Mouse (Mus musculus): ENCODE results near the gene Set.

GRCm38 (mm10) chr2:30061215-30062166 is 4.3 kb downstream of the Set start:
- no peak for TF ChIP-seq ZNF384 (IDR thresholded peaks at IDR 0.05; ENCODE audit: low read depth, low read length)
- no peak for TF ChIP-seq CHD2 (IDR thresholded peaks at IDR 0.05; ENCODE audit: low read depth, low read length)
- TF ChIP-seq HCFC1 (IDR thresholded peaks at IDR 0.05; ENCODE audit: borderline replicate concordance, insufficient read depth, low read length): peak; percentile 39; the same call in 1 of the 2 replicates
